Mouse (Mus musculus) thymus, adult 2 months (tissue): ENCODE measurements around the gene Rnf41.

Source experiments
- CTCF ChIP-seq: fragments of 200-500 bp; IDR thresholded peaks from 2 replicates; pipeline ENCODE4 v1.5.1; 2012; ENCODE audit warnings: mild to moderate bottlenecking, control low read depth, low read length, moderate library complexity, borderline replicate concordance; ENCODE audit not compliant: control insufficient read depth, poor library complexity, insufficient read depth; ENCODE audit errors: extremely low read depth
- POLR2A ChIP-seq: fragments of 200-500 bp; IDR thresholded peaks from 2 replicates; pipeline ENCODE4 v1.6.1; 2012; ENCODE audit warnings: mild to moderate bottlenecking, low read length, control low read depth, moderate library complexity; ENCODE audit not compliant: control insufficient read depth, poor library complexity, insufficient read depth; ENCODE audit errors: extremely low read depth

DNA sequence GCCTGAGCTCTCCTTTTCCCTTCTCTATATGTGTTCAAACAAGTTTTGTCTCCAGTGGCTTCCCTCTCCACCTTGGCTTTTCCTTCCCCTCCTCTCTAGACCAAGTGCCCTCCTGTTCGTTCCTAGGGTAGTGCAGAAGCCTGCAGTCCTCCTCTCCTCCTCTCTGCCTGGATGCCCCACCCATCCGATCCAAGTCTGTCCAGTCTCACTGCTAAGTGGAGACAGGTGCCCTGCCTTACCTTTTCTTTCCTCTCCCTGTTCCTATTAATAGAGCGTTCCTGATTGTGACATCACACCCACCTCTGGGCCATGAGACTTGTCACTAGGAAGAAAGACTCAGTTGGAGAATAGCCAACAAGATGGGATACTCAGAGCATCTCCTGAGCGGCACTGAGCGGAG lies 3.4 kb downstream of the Rnf41 start:
- TF ChIP-seq CTCF = no peak
- no peak for TF ChIP-seq POLR2A
